In the genomic region with DNA sequence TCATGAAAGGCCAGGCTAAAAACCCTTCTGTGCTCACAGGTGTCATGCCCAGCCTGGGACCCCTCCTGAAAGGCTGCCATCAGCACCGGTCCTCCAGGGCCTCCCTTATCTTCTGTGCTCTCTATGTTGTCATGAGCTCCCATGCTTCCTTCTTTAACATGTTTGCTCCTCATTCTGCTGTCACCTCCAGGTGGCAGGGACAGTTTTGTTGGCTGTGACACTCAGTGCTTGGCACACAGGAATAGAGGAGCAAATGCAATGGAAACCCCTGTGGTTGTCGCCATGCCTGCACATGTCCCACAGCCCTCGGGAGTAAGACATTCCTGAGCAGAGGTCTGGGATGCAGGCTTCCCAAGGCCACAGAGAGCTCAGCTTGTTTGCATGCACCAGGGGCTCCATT, we compare ENCODE assay signal across 18 mouse cellular contexts.
DNase-seq lines count a peak whose midpoint lies in the region; ATAC-seq and TF ChIP-seq lines count a peak whose summit lies in the region.
"Had no signal": no experiment of that assay in that cellular context is flagged by ENCODE, and none has a peak within 500 bp of the region (broad histone marks: within the 10 kb centered on the region; RNA-seq: fewer than 3 reads in every experiment).

No protein-coding gene starts in this region.

- H3K36me3 ChIP-seq in forebrain, embryonic 10.5 days (replicated peaks) = peaks cover 47% of the 10 kb centered on the region
- H3K36me3 ChIP-seq in forebrain, postnatal 0 days (ENCODE audit: insufficient read depth) = no peaks in the 10 kb centered on the region
- no peaks in the 10 kb centered on the region for H3K36me3 ChIP-seq in heart, embryonic 10.5 days
- H3K36me3 ChIP-seq: embryonic facial prominence, embryonic 12.5 days had no signal

- no peak for TF ChIP-seq POLR2A in cerebellum, adult 2 months (IDR thresholded peaks at IDR 0.05; ENCODE audit: borderline replicate concordance, insufficient read depth, low read length)

- H3K4me3 ChIP-seq in cerebellum, adult 2 months (replicated peaks; ENCODE audit: insufficient read depth, low read depth, low read length) = no peak overlapping the region
- no peak overlapping the region for H3K4me3 ChIP-seq in forebrain, embryonic 10.5 days
- H3K4me3 ChIP-seq in forebrain, postnatal 0 days (ENCODE audit: low read depth, low read length) = no peak overlapping the region
- H3K4me3 ChIP-seq in heart, embryonic 10.5 days = no peak overlapping the region
- H3K4me3 ChIP-seq: embryonic facial prominence, embryonic 10.5 days; embryonic facial prominence, embryonic 12.5 days; forebrain, embryonic 12.5 days had no signal

- peak; percentile 32; the same call in 1 of the 2 replicates for TF ChIP-seq CTCF in cerebellum, adult 2 months (IDR thresholded peaks at IDR 0.05; ENCODE audit: borderline replicate concordance, insufficient read depth, low read depth, low read length)
- TF ChIP-seq CTCF in forebrain, postnatal 0 days (IDR thresholded peaks at IDR 0.05; ENCODE audit: low read depth) = no peak

- H3K27me3 ChIP-seq in cerebellum, adult 2 months (ENCODE audit: control insufficient read depth, insufficient read depth, low read length) = no peaks in the 10 kb centered on the region
- no peaks in the 10 kb centered on the region for H3K27me3 ChIP-seq in forebrain, embryonic 10.5 days (ENCODE audit: poor library complexity, severe bottlenecking)
- no peaks in the 10 kb centered on the region for H3K27me3 ChIP-seq in forebrain, postnatal 0 days (ENCODE audit: insufficient read depth, low read length)
- H3K27me3 ChIP-seq in heart, embryonic 10.5 days (ENCODE audit: insufficient read depth, poor library complexity, severe bottlenecking) = no peaks in the 10 kb centered on the region
- H3K27me3 ChIP-seq: embryonic facial prominence, embryonic 12.5 days; forebrain, embryonic 12.5 days had no signal

- DNase-seq in cerebellum, adult 2 months = no peak
- no peak for DNase-seq in cerebellum, adult 18-20 months
- DNase-seq in forebrain, embryonic 10.5 days (ENCODE audit: extremely low spot score, low spot score) = no peak
- no peak for DNase-seq in forebrain, postnatal 0 days
- peak; percentile 67 for DNase-seq in heart, adult 11 months
- DNase-seq in heart, embryonic 10.5 days (ENCODE audit: low spot score) = no peak
- DNase-seq in kidney, postnatal 25 days = no peak
- DNase-seq: adrenal gland, adult 2 months; adrenal gland, postnatal 10 days; adrenal gland, postnatal 25 days; B cell, adult 2 months; cerebellum, adult 11-12 months had no signal

- no peak for ATAC-seq in forebrain, postnatal 0 days
- ATAC-seq: CD4-positive, CD25-positive, alpha-beta regulatory T cell, adult 4 months; forebrain, embryonic 14.5 days; forebrain, embryonic 16.5 days had no signal

- 35% methylated on average over 3 of the region's 3 CpGs for WGBS in cerebellum, adult 2 months
- WGBS in forebrain, embryonic 10.5 days = 82% methylated on average over 3 of the region's 3 CpGs
- 76% methylated on average over 3 of the region's 3 CpGs for WGBS in forebrain, postnatal 0 days
- WGBS in heart, embryonic 10.5 days = 61% methylated on average over 3 of the region's 3 CpGs

- H3K9me3 ChIP-seq in forebrain, embryonic 10.5 days = no peaks in the 10 kb centered on the region
- no peaks in the 10 kb centered on the region for H3K9me3 ChIP-seq in forebrain, postnatal 0 days (ENCODE audit: low read length)
- no peaks in the 10 kb centered on the region for H3K9me3 ChIP-seq in heart, embryonic 10.5 days
- H3K9me3 ChIP-seq: embryonic facial prominence, embryonic 10.5 days; embryonic facial prominence, embryonic 12.5 days; forebrain, embryonic 12.5 days had no signal

- H3K27ac ChIP-seq in cerebellum, adult 2 months (ENCODE audit: insufficient read depth, low read length) = no peak overlapping the region
- 0 out of 2 replicates have a peak overlapping the region, but pooled peaks have one; percentile 12 for H3K27ac ChIP-seq in forebrain, embryonic 10.5 days
- no peak overlapping the region for H3K27ac ChIP-seq in forebrain, postnatal 0 days (ENCODE audit: low read depth, low read length)
- H3K27ac ChIP-seq in heart, embryonic 10.5 days = no peak overlapping the region
- H3K27ac ChIP-seq: embryonic facial prominence, embryonic 10.5 days; embryonic facial prominence, embryonic 12.5 days; forebrain, embryonic 12.5 days had no signal

- peaks cover 5% of the 10 kb centered on the region; the same call in 1 of the 2 replicates for H3K4me1 ChIP-seq in cerebellum, adult 2 months (ENCODE audit: control insufficient read depth, insufficient read depth, low read length)
- H3K4me1 ChIP-seq in forebrain, embryonic 10.5 days = peaks cover 30% of the 10 kb centered on the region
- no peaks in the 10 kb centered on the region for H3K4me1 ChIP-seq in forebrain, postnatal 0 days (ENCODE audit: insufficient read depth)
- H3K4me1 ChIP-seq in heart, embryonic 10.5 days = peaks cover 14% of the 10 kb centered on the region
- H3K4me1 ChIP-seq: embryonic facial prominence, embryonic 12.5 days had no signal

- no peak overlapping the region for H3K9ac ChIP-seq in forebrain, postnatal 0 days
- H3K9ac ChIP-seq: embryonic facial prominence, embryonic 12.5 days; forebrain, embryonic 12.5 days had no signal

- H3K4me2 ChIP-seq in forebrain, postnatal 0 days (ENCODE audit: low read depth) = no peak overlapping the region
- H3K4me2 ChIP-seq: embryonic facial prominence, embryonic 12.5 days; forebrain, embryonic 12.5 days had no signal
